Mouse (Mus musculus) midbrain, embryonic 12.5 days (tissue): ENCODE measurements around the gene Tmcc2. TPM values are rescaled to one million over a fixed set of nuclear protein-coding genes. Genes with fewer than 3 reads are reported as not detected.

ENCODE experiments used
- ATAC-seq: fragments of 200-750 bp; cut with Nextera tagmentation; 2 replicates; pipeline ENCODE4 v1.8.0; 2017; ENCODE audit warnings: low read depth, moderate TSS enrichment, moderate library complexity; ENCODE audit not compliant: low FRiP score
- H3K27ac ChIP-seq: fragments of 300-500 bp; sonication (generic); replicated peaks from 2 replicates; pipeline ENCODE4 v1.5.1; 2016; ENCODE audit warnings: mild to moderate bottlenecking
- H3K27me3 ChIP-seq: fragments of 300-500 bp; sonication (generic); 2 replicates; pipeline ENCODE4 v1.6.1; 2016; ENCODE audit warnings: mild to moderate bottlenecking
- H3K36me3 ChIP-seq: fragments of 300-500 bp; sonication (generic); 2 replicates; pipeline ENCODE4 v1.6.1; 2016
- H3K4me1 ChIP-seq: fragments of 300-500 bp; sonication (generic); 2 replicates; pipeline ENCODE4 v1.6.1; 2016
- H3K4me2 ChIP-seq: fragments of 300-500 bp; sonication (generic); replicated peaks from 2 replicates; pipeline ENCODE4 v1.6.1; 2016; ENCODE audit warnings: mild to moderate bottlenecking, moderate library complexity
- H3K4me3 ChIP-seq: fragments of 300-500 bp; sonication (generic); 2 replicates; pipeline ENCODE4 v1.5.1; 2016; ENCODE audit warnings: mild to moderate bottlenecking
- H3K9ac ChIP-seq: fragments of 300-500 bp; sonication (generic); replicated peaks from 2 replicates; pipeline ENCODE4 v1.6.1; 2016; ENCODE audit warnings: mild to moderate bottlenecking, moderate library complexity
- H3K9me3 ChIP-seq: fragments of 300-500 bp; sonication (generic); 2 replicates; pipeline ENCODE4 v1.6.1; 2016; ENCODE audit warnings: mild to moderate bottlenecking
- WGBS: fragments of 180-500 bp; shearing (Covaris S2); methylation state at CpG from one replicate; pipeline ENCODE4 v1.1.7; 2016; 5-methylcytosine and 5-hydroxymethylcytosine counted together
- polyA plus RNA-seq: library from polyadenylated mRNA; unstranded; fragments of >200 nt; fragmentation: Nextera tagmentation; extraction: Ambion mirVana; gene quantifications from 2 replicates; pipeline ENCODE4 v1.2.1, GENCODE M21; 2016

The Tmcc2 gene
- polyA plus RNA-seq, 1 experiment from 2014 or later, result 35.4 TPM

DNA sequence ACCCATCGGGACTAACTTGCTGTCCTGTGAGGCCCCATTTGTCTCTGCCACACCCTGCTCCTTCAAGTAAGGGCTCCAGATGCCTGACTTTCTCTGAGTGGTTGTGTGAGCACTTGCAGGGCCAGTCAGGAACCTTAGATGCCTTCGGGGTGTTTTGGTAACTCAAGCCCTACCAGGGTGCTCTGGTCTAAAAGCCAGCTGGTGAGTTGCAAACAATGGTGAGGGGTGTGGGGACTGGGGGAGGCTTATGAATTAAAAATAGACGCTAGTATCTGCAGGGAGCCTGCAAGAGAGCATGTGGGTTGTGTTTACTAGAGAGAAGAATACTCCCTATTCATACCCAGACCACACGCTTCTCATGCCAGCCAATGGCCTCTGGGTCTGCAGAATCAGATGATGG is 15.8 kb downstream of the Tmcc2 start:
- Histone ChIP-seq H3K9ac (no peak overlapping the region; the same call in 1 of the 2 replicates), H3K4me3 (no peak overlapping the region), H3K36me3 (peaks cover 45% of the 10 kb centered on the region), H3K27me3 (no peaks in the 10 kb centered on the region), H3K9me3 (no peaks in the 10 kb centered on the region), H3K4me2 (no peak overlapping the region), H3K27ac (peak overlapping the region; percentile 49), H3K4me1 (peaks cover 58% of the 10 kb centered on the region)
- ATAC-seq, result no peak
- WGBS, result 54% methylated on average over 4 of the region's 4 CpGs

DNA sequence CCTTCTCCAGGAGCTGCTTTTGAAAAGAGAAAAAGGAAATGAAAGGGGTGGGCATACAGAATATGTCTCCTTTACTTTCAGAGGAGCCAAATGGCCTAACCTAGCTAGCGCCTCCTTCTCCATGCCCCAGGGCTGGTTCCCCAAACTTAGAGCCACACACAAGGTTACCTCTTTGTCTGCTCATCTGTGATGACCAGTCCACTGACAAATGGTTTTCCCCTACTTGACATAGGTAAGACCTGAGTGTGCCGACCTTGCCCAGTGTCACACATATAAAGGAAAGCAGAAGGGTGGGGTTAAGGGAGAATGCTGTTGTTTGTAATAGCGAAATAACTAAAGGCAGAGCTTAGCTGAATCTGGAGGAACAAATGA is 16.2 kb downstream of the Tmcc2 start:
- no peak overlapping the region for H3K4me2 ChIP-seq
- peaks cover 58% of the 10 kb centered on the region for H3K4me1 ChIP-seq
- no peaks in the 10 kb centered on the region for H3K9me3 ChIP-seq
- H3K27me3 ChIP-seq, result no peaks in the 10 kb centered on the region
- H3K9ac ChIP-seq, result no peak overlapping the region; the same call in 1 of the 2 replicates
- H3K27ac ChIP-seq, result peak overlapping the region; percentile 83
- 83% methylated on average over 3 of the region's 3 CpGs for WGBS
- peaks cover 41% of the 10 kb centered on the region for H3K36me3 ChIP-seq
- no peak for ATAC-seq
- H3K4me3 ChIP-seq, result no peak overlapping the region

DNA sequence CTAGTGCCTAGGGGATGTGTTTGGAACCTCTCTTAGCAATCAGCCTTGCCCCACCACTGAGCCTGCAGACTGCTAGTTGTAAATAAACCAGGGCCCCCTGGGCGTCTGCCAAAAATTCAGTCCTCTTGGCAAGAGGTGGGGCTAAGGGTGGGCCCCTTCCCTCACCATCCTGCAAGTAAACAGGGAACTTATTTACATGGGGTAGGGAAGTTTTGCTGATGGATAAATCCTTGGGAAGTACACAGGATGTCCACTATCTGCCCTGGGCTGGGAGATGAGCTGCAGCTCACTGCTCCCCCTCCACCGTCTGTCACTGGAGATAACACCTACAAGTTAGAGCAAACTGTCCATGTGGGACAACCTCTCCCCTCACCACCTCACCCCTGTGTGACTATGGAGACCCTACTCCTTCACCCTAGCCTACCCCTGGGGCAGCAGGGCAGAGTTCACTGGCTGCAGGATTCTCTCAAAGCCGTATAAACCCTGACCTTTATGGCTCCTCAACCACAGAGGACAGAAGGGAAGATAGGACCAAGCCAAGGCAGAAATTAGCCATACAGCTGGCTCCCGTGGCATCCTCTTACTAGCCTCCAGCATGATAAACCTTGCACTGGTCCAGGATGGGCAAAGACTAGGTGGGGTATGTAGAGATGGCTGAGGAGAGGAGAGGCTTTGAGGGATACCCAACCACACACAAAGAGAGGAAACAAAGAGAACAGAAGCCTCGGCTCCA is 16.8 kb downstream of the Tmcc2 start:
- Histone ChIP-seq H3K27ac (peak overlapping the region; percentile 83), H3K4me1 (peaks cover 58% of the 10 kb centered on the region), H3K9me3 (no peaks in the 10 kb centered on the region), H3K9ac (no peak overlapping the region), H3K4me3 (no peak overlapping the region), H3K4me2 (no peak overlapping the region), H3K36me3 (peaks cover 36% of the 10 kb centered on the region), H3K27me3 (no peaks in the 10 kb centered on the region)
- no peak for ATAC-seq
- 53% methylated on average over 5 of the region's 5 CpGs for WGBS

DNA sequence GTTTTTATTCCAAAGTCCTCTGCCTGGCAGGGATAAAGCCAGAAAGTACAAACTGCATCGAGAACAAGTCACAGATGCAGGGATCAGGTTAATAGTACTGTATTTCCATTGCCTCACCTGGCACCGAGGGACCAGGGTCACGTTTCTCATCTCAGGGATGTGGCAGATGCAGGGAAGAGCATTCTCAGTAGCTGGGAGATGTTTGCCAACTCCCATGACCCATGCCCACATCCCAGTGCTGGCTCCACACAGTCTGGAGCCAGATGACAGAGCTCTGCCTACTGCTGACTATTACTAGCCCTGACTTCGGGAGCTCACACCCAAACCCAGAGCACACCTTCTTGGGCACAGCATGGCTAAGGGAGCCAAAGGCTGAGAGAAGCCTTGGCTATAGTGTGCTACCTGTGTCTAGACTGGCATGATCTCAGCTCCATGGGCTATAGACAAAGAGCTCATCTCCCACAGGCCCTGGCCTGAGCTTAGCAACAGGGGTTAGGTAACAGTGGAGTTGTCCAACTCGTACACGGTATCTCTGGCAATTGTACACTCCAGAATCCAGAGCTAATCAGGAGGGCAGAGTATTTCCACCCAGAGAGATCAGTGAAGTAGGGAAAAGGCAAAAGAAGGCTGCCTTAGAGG is 18.1 kb downstream of the Tmcc2 start:
- H3K4me1 ChIP-seq, result peaks cover 58% of the 10 kb centered on the region
- peak overlapping the region; percentile 83 for H3K27ac ChIP-seq

GRCm38 (mm10) chr1:132372354-132372753 is 18.7 kb downstream of the Tmcc2 start:
- no peaks in the 10 kb centered on the region for H3K27me3 ChIP-seq
- H3K27ac ChIP-seq, result peak overlapping the region; percentile 83
- H3K4me1 ChIP-seq, result peaks cover 58% of the 10 kb centered on the region
- no peak overlapping the region for H3K4me2 ChIP-seq
- peaks cover 17% of the 10 kb centered on the region; the same call in 1 of the 2 replicates for H3K36me3 ChIP-seq
- peak overlapping the region; percentile 35; the same call in 1 of the 2 replicates for H3K9ac ChIP-seq
- 62% methylated on average over 5 of the region's 5 CpGs for WGBS
- no peak overlapping the region for H3K4me3 ChIP-seq
- ATAC-seq, result peak; percentile 45; the same call in 1 of the 2 replicates
- no peaks in the 10 kb centered on the region for H3K9me3 ChIP-seq

More for the DNA sequence above, 18.1 kb downstream of the Tmcc2 start:
- Histone ChIP-seq H3K9ac (peak overlapping the region; percentile 35; the same call in 1 of the 2 replicates), H3K9me3 (no peaks in the 10 kb centered on the region), H3K4me2 (no peak overlapping the region), H3K36me3 (peaks cover 24% of the 10 kb centered on the region; the same call in 1 of the 2 replicates), H3K27me3 (no peaks in the 10 kb centered on the region), H3K4me3 (no peak overlapping the region)
- ATAC-seq, result no peak
- WGBS, result 87% methylated on average over 6 of the region's 6 CpGs

DNA sequence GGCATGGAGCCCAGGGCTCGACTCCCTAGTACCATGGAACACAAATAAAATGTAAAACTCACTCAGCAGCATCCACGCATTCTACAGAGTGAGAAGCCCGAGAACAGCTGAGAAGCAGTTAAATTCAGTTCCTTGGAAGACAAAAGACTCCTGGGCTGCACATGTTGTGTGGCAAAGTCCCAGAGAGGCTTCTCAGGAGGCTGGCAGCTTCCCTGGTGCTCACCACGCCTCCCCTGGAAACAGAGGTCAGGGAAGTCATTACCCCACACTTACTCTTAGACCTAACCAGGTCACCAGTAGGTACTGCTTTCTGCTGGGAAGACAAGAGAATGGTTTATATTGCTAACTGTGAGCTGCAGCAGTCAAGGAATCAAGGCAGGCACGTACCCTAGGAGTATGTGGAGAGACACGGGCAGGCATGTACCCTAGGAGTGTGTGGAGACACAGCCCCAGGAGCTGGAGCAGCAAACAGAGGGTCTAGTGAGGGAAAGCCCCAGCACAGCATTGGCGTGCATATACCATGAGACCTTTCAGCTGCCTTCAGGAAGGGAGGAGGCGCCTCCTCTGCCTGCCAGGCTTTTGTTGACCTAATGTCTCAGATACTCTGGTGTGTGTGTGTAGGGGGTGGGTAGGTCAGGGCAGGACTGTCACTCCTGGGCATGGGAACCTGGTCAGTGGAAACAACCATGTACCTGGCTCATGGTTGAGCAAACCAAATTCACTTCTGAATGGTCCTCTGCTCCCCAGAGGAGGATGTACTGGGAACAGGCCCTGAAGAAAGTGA is 19.6 kb downstream of the Tmcc2 start:
- Histone ChIP-seq H3K4me3 (no peak overlapping the region), H3K4me2 (no peak overlapping the region), H3K9ac (peak overlapping the region; percentile 25; the same call in 1 of the 2 replicates), H3K9me3 (no peaks in the 10 kb centered on the region), H3K27me3 (no peaks in the 10 kb centered on the region), H3K36me3 (0 out of 2 replicates have a peak, but pooled peaks cover 10% of the 10 kb centered on the region), H3K27ac (peak overlapping the region; percentile 83), H3K4me1 (peaks cover 63% of the 10 kb centered on the region)
- 0 out of 2 replicates have a peak, but pooled peaks have one; percentile 16 for ATAC-seq
- WGBS, result 54% methylated on average over 8 of the region's 8 CpGs

GRCm38 (mm10) chr1:132370681-132371173 is 20.4 kb downstream of the Tmcc2 start:
- no peak overlapping the region for H3K9ac ChIP-seq
- no peaks in the 10 kb centered on the region for H3K27me3 ChIP-seq
- peaks cover 64% of the 10 kb centered on the region for H3K4me1 ChIP-seq
- no peak overlapping the region for H3K4me2 ChIP-seq
- no peak overlapping the region for H3K4me3 ChIP-seq
- no peaks in the 10 kb centered on the region for H3K9me3 ChIP-seq
- peaks cover 10% of the 10 kb centered on the region; the same call in 1 of the 2 replicates for H3K36me3 ChIP-seq
- H3K27ac ChIP-seq, result peak overlapping the region; percentile 83
- no peak for ATAC-seq
- 84% methylated on average over 9 of the region's 9 CpGs for WGBS

- no peaks in the 10 kb centered on the region for H3K27me3 ChIP-seq
- 0 out of 2 replicates have a peak overlapping the region, but pooled peaks have one; percentile 49 for H3K27ac ChIP-seq
- peaks cover 35% of the 10 kb centered on the region for H3K4me1 ChIP-seq
- no peaks in the 10 kb centered on the region for H3K9me3 ChIP-seq
- H3K36me3 ChIP-seq, result peaks cover 16% of the 10 kb centered on the region; the same call in 1 of the 2 replicates
- H3K9ac ChIP-seq, result no peak overlapping the region
- ATAC-seq, result peak; percentile 79
- WGBS, result 40% methylated on average over 7 of the region's 7 CpGs
- H3K4me2 ChIP-seq, result no peak overlapping the region
- H3K4me3 ChIP-seq, result no peak overlapping the region
Measured at GRCm38 (mm10) chr1:132367692-132368506, 23.2 kb downstream of the Tmcc2 start.

GRCm38 (mm10) chr1:132366937-132367336 is 24.1 kb downstream of the Tmcc2 start:
- Histone ChIP-seq H3K36me3 (peaks cover 23% of the 10 kb centered on the region; the same call in 1 of the 2 replicates), H3K27ac (peak overlapping the region; percentile 49), H3K4me1 (peaks cover 26% of the 10 kb centered on the region), H3K4me3 (no peak overlapping the region), H3K9ac (no peak overlapping the region), H3K9me3 (no peaks in the 10 kb centered on the region), H3K27me3 (no peaks in the 10 kb centered on the region), H3K4me2 (no peak overlapping the region)
- ATAC-seq, result no peak
- WGBS, result 86% methylated on average over 6 of the region's 6 CpGs

DNA sequence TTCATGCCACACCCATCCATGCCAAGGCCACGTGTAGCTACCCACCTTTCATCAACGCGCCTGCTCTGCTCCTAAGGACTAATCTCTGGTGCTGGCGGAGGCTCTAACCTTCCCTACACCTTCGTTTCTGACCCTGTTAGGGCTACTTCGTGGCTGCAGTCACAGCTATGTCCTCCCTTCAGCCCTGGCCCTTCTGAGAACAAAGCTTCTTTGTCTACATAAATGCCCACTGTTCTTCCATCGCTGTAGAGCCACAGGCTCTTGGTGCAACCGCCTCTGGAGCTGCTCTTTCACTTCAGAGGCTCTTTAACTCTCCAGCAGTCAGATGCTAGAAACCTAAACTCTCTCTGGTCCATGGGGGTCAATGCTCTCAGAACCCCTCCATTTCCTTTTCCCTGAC is 24.8 kb downstream of the Tmcc2 start:
- H3K9ac ChIP-seq, result no peak overlapping the region
- H3K4me2 ChIP-seq, result no peak overlapping the region
- no peak overlapping the region for H3K4me3 ChIP-seq
- peaks cover 19% of the 10 kb centered on the region for H3K4me1 ChIP-seq
- 0 out of 2 replicates have a peak overlapping the region, but pooled peaks have one; percentile 49 for H3K27ac ChIP-seq
- H3K9me3 ChIP-seq, result no peaks in the 10 kb centered on the region
- no peaks in the 10 kb centered on the region for H3K27me3 ChIP-seq
- no peak for ATAC-seq
- H3K36me3 ChIP-seq, result peaks cover 29% of the 10 kb centered on the region
- WGBS, result 64% methylated on average over 8 of the region's 8 CpGs

DNA sequence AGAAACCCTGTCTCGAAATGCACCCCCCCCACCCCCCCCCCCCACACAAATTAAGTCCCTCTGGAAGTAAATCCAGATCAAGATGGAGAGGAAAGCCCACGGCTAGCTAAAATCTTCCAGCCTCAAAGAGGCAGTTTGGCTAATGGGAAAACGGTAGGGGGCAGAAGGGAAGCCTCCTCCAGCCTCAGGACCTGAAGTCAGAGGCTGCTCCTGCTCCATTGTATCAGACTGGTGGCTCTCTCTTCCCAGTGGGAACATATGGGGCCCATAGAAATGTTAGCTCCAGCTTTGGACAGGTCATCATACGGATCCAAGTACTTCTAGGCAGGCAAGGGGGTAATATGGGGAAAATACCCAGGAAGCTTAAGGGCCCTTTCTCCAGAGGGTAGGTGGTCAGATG is 25.4 kb downstream of the Tmcc2 start:
- Histone ChIP-seq H3K4me1 (peaks cover 17% of the 10 kb centered on the region), H3K9me3 (no peaks in the 10 kb centered on the region), H3K9ac (no peak overlapping the region), H3K4me3 (no peak overlapping the region), H3K27ac (no peak overlapping the region), H3K36me3 (peaks cover 32% of the 10 kb centered on the region), H3K4me2 (no peak overlapping the region), H3K27me3 (no peaks in the 10 kb centered on the region)
- no peak for ATAC-seq
- WGBS, result 35% methylated on average over 4 of the region's 4 CpGs
